Mouse (Mus musculus) left cerebral cortex, adult 6 months (tissue): ENCODE measurements around the gene Gm1113. TPM values are rescaled to one million over a fixed set of nuclear protein-coding genes. Genes with fewer than 3 reads are reported as not detected.

Experiments
- long read RNA-seq, 2 experiments: library from polyadenylated mRNA; unstranded; transcript quantifications; one replicate each; pipeline ENCODE4 v2.0.0; 2019 to 2020
- polyA plus RNA-seq: library from polyadenylated mRNA; unstranded; fragments of <200 nt; fragmentation: Nextera tagmentation; gene quantifications from 2 replicates; pipeline ENCODE4 v1.2.3, GENCODE M21; 2021

Gene Gm1113
- polyA plus RNA-seq = not detected in 2 replicates
- long read RNA-seq, experiment 1 = 0 reads
- long read RNA-seq, experiment 2 = 0 reads

GRCm38 (mm10) chr9:35518169-35518568 lies at the start of gene Gm1113:
Gene Gm1113 (minus strand): TSS chr9:35518269.

GRCm38 (mm10) chr9:35558257-35559008 lies 40.4 kb upstream of the Gm1113 start, which contains the start of the genes Ddx25 and Pus3:
Gene Ddx25 (minus strand): TSS chr9:35558528.
Gene Pus3 (plus strand): TSS chr9:35558595.

Other genes starting within 250 kb of the Gm1113 start
- 0.59 and 0.90 TPM in 2 replicates for gene Cdon, start 97.1 kb downstream of the Gm1113 start, polyA plus RNA-seq
- gene Ddx25, start 40.3 kb upstream of the Gm1113 start, polyA plus RNA-seq = 17.3 and 19.1 TPM in 2 replicates
- gene Pus3, start 40.3 kb upstream of the Gm1113 start, polyA plus RNA-seq = 5.2 and 6.0 TPM in 2 replicates
- gene Pate2, start 52.0 kb upstream of the Gm1113 start, polyA plus RNA-seq = 0.21 TPM in 1 of 2 replicates, not detected in the other
- gene Hyls1, start 52.1 kb upstream of the Gm1113 start, polyA plus RNA-seq = 3.8 and 4.2 TPM in 2 replicates
- not detected in 2 replicates for gene Pate4, start 93.7 kb upstream of the Gm1113 start, polyA plus RNA-seq
- not detected in 2 replicates for gene Pate3, start 129.9 kb upstream of the Gm1113 start, polyA plus RNA-seq
- gene Pate1, start 169.1 kb upstream of the Gm1113 start, polyA plus RNA-seq = not detected in 2 replicates
- not detected in 2 replicates for gene Gm17677, start 222.8 kb upstream of the Gm1113 start, polyA plus RNA-seq